ENCODE assay signal across 9 mouse cellular contexts in genomic region chr13:45512531-45512930, GRCm38 (mm10). TPM values are rescaled to one million over a fixed set of nuclear protein-coding genes. Genes with fewer than 3 reads are reported as not detected.
DNase-seq lines count a peak whose midpoint lies in the region; ATAC-seq and TF ChIP-seq lines count a peak whose summit lies in the region.
"Had no signal": no experiment of that assay in that cellular context is flagged by ENCODE, and none has a peak within 500 bp of the region (broad histone marks: within the 10 kb centered on the region; RNA-seq: fewer than 3 reads in every experiment).

No protein-coding gene starts in this region.

- H3K79me2 ChIP-seq in MEL (ENCODE audit: control insufficient read depth, insufficient read depth, low read length, poor library complexity), result peaks cover 8% of the 10 kb centered on the region

- H3K36me3 ChIP-seq in MEL (ENCODE audit: control insufficient read depth in 1 of 2, insufficient read depth in 2 of 2, low read length in 2 of 2), result peaks cover 0 to 29% of the 10 kb centered on the region in 2 experiments; a peak in 2 of 4 replicates
- no peaks in the 10 kb centered on the region; the same call in 1 of the 2 replicates for H3K36me3 ChIP-seq in heart, embryonic 15.5 days
- H3K36me3 ChIP-seq in midbrain, postnatal 0 days (ENCODE audit: insufficient read depth, low read length), result no peaks in the 10 kb centered on the region

- TF ChIP-seq CTCF in MEL (IDR thresholded peaks at IDR 0.05 in 2 of 3, conservative IDR thresholded peaks at IDR 0.05 in 1 of 3; ENCODE audit: control insufficient read depth in 1 of 3, insufficient read depth in 1 of 3, low read depth in 2 of 3, low read length in 3 of 3, poor library complexity in 1 of 3, severe bottlenecking in 1 of 3), result no peak
- TF ChIP-seq CTCF in midbrain, postnatal 0 days (IDR thresholded peaks at IDR 0.05), result no peak

- peak overlapping the region; percentile 64 for H3K9ac ChIP-seq in MEL (ENCODE audit: control insufficient read depth, low read depth, low read length, poor library complexity, severe bottlenecking)
- H3K9ac ChIP-seq in heart, embryonic 15.5 days, result no peak overlapping the region
- no peak overlapping the region for H3K9ac ChIP-seq in midbrain, postnatal 0 days (replicated peaks; ENCODE audit: low read length, poor library complexity, severe bottlenecking)

- TF ChIP-seq RAD21 in MEL (IDR thresholded peaks at IDR 0.05; ENCODE audit: low read depth, low read length), result no peak

- H3K27ac ChIP-seq in MEL (ENCODE audit: control insufficient read depth, low read depth, low read length), result peak overlapping the region; percentile 98
- H3K27ac ChIP-seq in heart, embryonic 15.5 days, result peak overlapping the region; percentile 65
- no peak overlapping the region for H3K27ac ChIP-seq in midbrain, postnatal 0 days (ENCODE audit: low read depth, low read length)

- 76% methylated on average over 8 of the region's 8 CpGs for WGBS in heart, embryonic 15.5 days
- WGBS in midbrain, postnatal 0 days, result 83% methylated on average over 8 of the region's 8 CpGs

- TF ChIP-seq POLR2A in MEL (IDR thresholded peaks at IDR 0.05; ENCODE audit: control insufficient read depth in 1 of 2, insufficient read depth in 1 of 2, low read depth in 1 of 2, low read length in 2 of 2, poor library complexity in 1 of 2), result peak; percentile 31 to 67; a peak in 2 of 4 replicates

- TF ChIP-seq EP300 in MEL (IDR thresholded peaks at IDR 0.05; ENCODE audit: low read depth in 1 of 2, low read length in 2 of 2), result no peak; a peak in 1 of 4 replicates

- H3K4me3 ChIP-seq in MEL (ENCODE audit: control insufficient read depth in 1 of 2, insufficient read depth in 1 of 2, low read depth in 2 of 2, low read length in 2 of 2), result peak overlapping the region; percentile 47 to 48
- no peak overlapping the region for H3K4me3 ChIP-seq in heart, embryonic 15.5 days
- no peak overlapping the region for H3K4me3 ChIP-seq in midbrain, postnatal 0 days (ENCODE audit: low read depth, low read length)

- no peaks in the 10 kb centered on the region for H3K27me3 ChIP-seq in MEL (ENCODE audit: control insufficient read depth in 1 of 2, insufficient read depth in 2 of 2, low read length in 2 of 2)
- no peaks in the 10 kb centered on the region for H3K27me3 ChIP-seq in heart, embryonic 15.5 days
- H3K27me3 ChIP-seq in midbrain, postnatal 0 days (ENCODE audit: insufficient read depth, low read length), result no peaks in the 10 kb centered on the region

- DNase-seq in 416B (ENCODE audit: low read depth) (peak; percentile 86), MEL (ENCODE audit: low read depth, low spot score) (peak; percentile 89), liver (peak; percentile 53)
- DNase-seq in midbrain, postnatal 0 days (ENCODE audit: low spot score), result no peak
- no peak for DNase-seq in left cerebral cortex, adult 9 months (ENCODE audit: low spot score in 2 of 2)
- DNase-seq in layer of hippocampus, postnatal 10 days (ENCODE audit: low spot score in 2 of 2), result no peak

- peaks cover 15 to 49% of the 10 kb centered on the region in 2 experiments for H3K4me1 ChIP-seq in MEL (ENCODE audit: control insufficient read depth in 1 of 2, insufficient read depth in 2 of 2, low read length in 2 of 2)
- peaks cover 83% of the 10 kb centered on the region for H3K4me1 ChIP-seq in heart, embryonic 15.5 days (replicated peaks)
- H3K4me1 ChIP-seq in midbrain, postnatal 0 days (ENCODE audit: insufficient read depth, low read length), result peaks cover 5% of the 10 kb centered on the region; the same call in 1 of the 2 replicates

- no peak overlapping the region for H3K4me2 ChIP-seq in heart, embryonic 15.5 days
- no peak overlapping the region for H3K4me2 ChIP-seq in midbrain, postnatal 0 days (ENCODE audit: low read depth, low read length, poor library complexity, severe bottlenecking)

- H3K9me3 ChIP-seq in MEL (replicated peaks; ENCODE audit: insufficient read depth, low read length), result no peaks in the 10 kb centered on the region
- H3K9me3 ChIP-seq in heart, embryonic 15.5 days (replicated peaks), result no peaks in the 10 kb centered on the region
- no peaks in the 10 kb centered on the region for H3K9me3 ChIP-seq in midbrain, postnatal 0 days (ENCODE audit: low read length)

- ATAC-seq in heart, embryonic 15.5 days (replicated peaks; ENCODE audit: insufficient number of reproducible peaks, insufficient read depth, low FRiP score, low read depth), result no peak
- no peak for ATAC-seq in frontal cortex, adult (ENCODE audit: low TSS enrichment)
- ATAC-seq in midbrain, postnatal 0 days (ENCODE audit: low FRiP score), result no peak
- ATAC-seq: forebrain, embryonic 16.5 days had no signal

TF ChIP-seq in MEL, 35 proteins besides CTCF, POLR2A, EP300 and RAD21:
- TF ChIP-seq JUND (IDR thresholded peaks at IDR 0.05; ENCODE audit: low read depth, low read length) (no peak), NELFE (IDR thresholded peaks at IDR 0.05; ENCODE audit: low read depth, low read length) (peak; percentile 39; the same call in 1 of the 2 replicates), GABPA (IDR thresholded peaks at IDR 0.05; ENCODE audit: low read depth, low read length) (no peak), HCFC1 (IDR thresholded peaks at IDR 0.05; ENCODE audit: low read depth, low read length) (peak; percentile 58; the same call in 1 of the 2 replicates), TBP (IDR thresholded peaks at IDR 0.05; ENCODE audit: low read depth, low read length) (peak; percentile 66; the same call in 1 of the 2 replicates)

RNA-seq across cellular contexts. Expression of gene Gmpr, which starts 5.3 kb away (rescaled TPM):
- 60.9 and 64.2 TPM in 2 replicates for total RNA-seq in MEL (2012; rRNA removed)
- polyA plus RNA-seq in MEL (2012; ENCODE audit: insufficient read depth in 1 of 2, insufficient read length in 2 of 2, low read depth in 1 of 2, low replicate concordance in 2 of 2, missing spikeins in 1 of 2), result 100 to 1,000 TPM in 1 of 2 experiments, not detected in 1; 130 TPM
- 180 and 185 TPM in 2 replicates for polyA plus RNA-seq in heart, embryonic 15.5 days (2015; fragmentation: Nextera tagmentation; extraction: Ambion mirVana)
- 23.3 and 29.2 TPM in 2 replicates for total RNA-seq in midbrain, postnatal 0 days (2014; rRNA removed)
- 36.7 and 39.5 TPM in 2 replicates for polyA plus RNA-seq in midbrain, postnatal 0 days (2015; fragmentation: Nextera tagmentation; extraction: Ambion mirVana)
- total RNA-seq in layer of hippocampus, postnatal 10 days (2021), result 10 to 100 TPM; 56.0 to 58.2 TPM

Comparison
In these comparisons a context has a peak if more than half of its experiments do, and no peak if none do; other contexts are left out.
1. DNase-seq: peak in 416B (single experiment), MEL (single experiment) and liver (single experiment); none in midbrain, postnatal 0 days (single experiment), left cerebral cortex, adult 9 months (0 of 2) and layer of hippocampus, postnatal 10 days (0 of 2).
2. H3K4me3 ChIP-seq: peak in MEL (2 of 2); none in heart, embryonic 15.5 days (single experiment) and midbrain, postnatal 0 days (single experiment).